Mouse (Mus musculus): Measurements from ENCODE around the gene Il1rapl2. TPM values are rescaled to one million over a fixed set of nuclear protein-coding genes. Genes with fewer than 3 reads are reported as not detected.

The Il1rapl2 gene
- polyA plus RNA-seq, 1 experiment = not detected

DNA sequence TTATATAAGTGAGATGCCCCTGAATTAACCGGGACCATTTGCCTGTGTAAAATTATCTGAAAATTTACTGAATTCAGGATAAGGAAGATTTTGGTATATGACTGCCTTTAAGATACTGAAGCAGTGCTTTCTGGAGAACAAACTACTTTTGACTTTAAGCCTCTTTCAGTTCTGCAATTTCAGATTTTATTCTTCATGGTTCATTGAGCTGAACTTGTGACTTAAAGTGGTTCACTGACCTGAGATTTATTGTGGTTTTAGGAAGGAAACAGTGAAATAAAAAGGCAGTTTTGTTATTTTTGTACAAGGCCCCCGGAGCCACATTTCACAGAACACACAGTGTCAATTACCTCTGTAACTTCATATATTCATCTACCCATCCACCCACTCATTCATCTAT lies 129.6 kb downstream of the Il1rapl2 start:
- Histone ChIP-seq H3K4me3 (ENCODE audit: control insufficient read depth, low read depth, low read length) (no peak overlapping the region), H3K36me3 (ENCODE audit: control insufficient read depth, insufficient read depth, low read length) (no peaks in the 10 kb centered on the region), H3K27ac (ENCODE audit: control insufficient read depth, insufficient read depth, low read depth, low read length) (no peak overlapping the region), H3K27me3 (ENCODE audit: control insufficient read depth, insufficient read depth, low read length) (no peaks in the 10 kb centered on the region), H3K4me1 (ENCODE audit: control insufficient read depth, insufficient read depth, low read length) (no peaks in the 10 kb centered on the region)
- TF ChIP-seq CTCF (IDR thresholded peaks at IDR 0.05; ENCODE audit: control insufficient read depth, insufficient read depth, insufficient replicate concordance, low read depth, low read length) = no peak
- no peak for TF ChIP-seq POLR2A (IDR thresholded peaks at IDR 0.05; ENCODE audit: control insufficient read depth, low read depth, low read length)

DNA sequence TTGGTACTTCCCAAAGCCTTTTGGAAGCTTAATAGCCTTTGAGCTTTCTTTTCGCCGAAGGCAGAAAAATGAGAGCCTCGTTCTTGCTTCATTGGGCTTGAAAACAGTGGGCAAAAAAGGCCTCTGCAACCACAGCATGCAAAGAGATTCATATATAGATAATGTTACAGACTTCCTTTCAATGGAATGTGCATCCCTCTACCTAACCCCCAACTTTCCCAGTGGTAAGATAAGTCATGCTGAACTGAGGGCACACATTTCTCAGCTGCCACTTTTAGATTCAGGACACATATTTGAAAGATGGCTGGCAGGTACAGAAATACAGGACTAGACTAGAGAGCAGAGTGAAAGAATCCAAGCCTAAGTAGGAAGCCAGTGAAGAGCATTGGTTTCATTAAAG lies 185.1 kb downstream of the Il1rapl2 start:
- H3K27ac ChIP-seq (ENCODE audit: control insufficient read depth, insufficient read depth, low read depth, low read length) = no peak overlapping the region

DNA sequence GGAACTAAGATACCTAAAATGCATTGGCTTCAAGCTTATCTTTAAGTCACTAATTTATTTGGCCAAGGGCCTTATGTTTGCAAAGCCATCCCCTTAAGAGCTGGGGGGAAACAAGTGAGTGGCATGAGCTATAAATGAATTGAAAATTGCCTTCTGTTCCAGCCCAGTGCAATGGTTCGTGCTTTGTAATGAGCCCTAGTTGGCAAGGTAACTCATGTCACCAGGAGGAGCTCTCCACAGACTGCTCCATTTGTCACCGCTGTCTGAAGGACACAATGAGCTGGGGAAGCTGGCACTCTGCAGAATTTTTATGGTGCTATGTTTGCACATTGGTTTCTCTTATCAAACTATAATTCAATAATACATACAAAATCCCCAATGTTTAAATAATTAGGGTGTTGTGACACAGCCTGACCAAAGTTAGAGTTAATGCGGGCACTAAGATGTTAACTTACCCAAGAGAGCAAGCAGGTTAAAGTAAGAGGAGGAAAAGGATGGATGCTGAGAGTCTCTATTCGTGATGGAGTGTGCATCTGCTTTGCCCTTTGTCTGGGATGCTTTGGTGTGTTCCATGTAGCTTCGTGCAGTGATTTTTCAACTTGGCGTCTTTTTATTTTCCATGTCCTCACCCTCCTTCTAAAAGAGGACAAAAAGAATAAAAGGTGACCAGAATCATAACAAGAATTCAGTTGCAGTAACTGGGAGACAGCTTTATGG lies 235.2 kb downstream of the Il1rapl2 start:
- no peaks in the 10 kb centered on the region for H3K4me1 ChIP-seq (ENCODE audit: control insufficient read depth, insufficient read depth, low read length)
- H3K4me3 ChIP-seq (ENCODE audit: control insufficient read depth, low read depth, low read length) = no peak overlapping the region
- no peaks in the 10 kb centered on the region for H3K27me3 ChIP-seq (ENCODE audit: control insufficient read depth, insufficient read depth, low read length)
- H3K27ac ChIP-seq (ENCODE audit: control insufficient read depth, insufficient read depth, low read depth, low read length) = no peak overlapping the region
- H3K36me3 ChIP-seq (ENCODE audit: control insufficient read depth, insufficient read depth, low read length) = no peaks in the 10 kb centered on the region
- TF ChIP-seq POLR2A (IDR thresholded peaks at IDR 0.05; ENCODE audit: control insufficient read depth, low read depth, low read length) (no peak), CTCF (IDR thresholded peaks at IDR 0.05; ENCODE audit: control insufficient read depth, insufficient read depth, insufficient replicate concordance, low read depth, low read length) (no peak)

More for the DNA sequence above, 185.1 kb downstream of the Il1rapl2 start:
- Histone ChIP-seq H3K4me1 (ENCODE audit: control insufficient read depth, insufficient read depth, low read length) (no peaks in the 10 kb centered on the region), H3K36me3 (ENCODE audit: control insufficient read depth, insufficient read depth, low read length) (no peaks in the 10 kb centered on the region), H3K4me3 (ENCODE audit: control insufficient read depth, low read depth, low read length) (no peak overlapping the region), H3K27me3 (ENCODE audit: control insufficient read depth, insufficient read depth, low read length) (no peaks in the 10 kb centered on the region)
- TF ChIP-seq POLR2A (IDR thresholded peaks at IDR 0.05; ENCODE audit: control insufficient read depth, low read depth, low read length) (no peak), CTCF (IDR thresholded peaks at IDR 0.05; ENCODE audit: control insufficient read depth, insufficient read depth, insufficient replicate concordance, low read depth, low read length) (no peak)

DNA sequence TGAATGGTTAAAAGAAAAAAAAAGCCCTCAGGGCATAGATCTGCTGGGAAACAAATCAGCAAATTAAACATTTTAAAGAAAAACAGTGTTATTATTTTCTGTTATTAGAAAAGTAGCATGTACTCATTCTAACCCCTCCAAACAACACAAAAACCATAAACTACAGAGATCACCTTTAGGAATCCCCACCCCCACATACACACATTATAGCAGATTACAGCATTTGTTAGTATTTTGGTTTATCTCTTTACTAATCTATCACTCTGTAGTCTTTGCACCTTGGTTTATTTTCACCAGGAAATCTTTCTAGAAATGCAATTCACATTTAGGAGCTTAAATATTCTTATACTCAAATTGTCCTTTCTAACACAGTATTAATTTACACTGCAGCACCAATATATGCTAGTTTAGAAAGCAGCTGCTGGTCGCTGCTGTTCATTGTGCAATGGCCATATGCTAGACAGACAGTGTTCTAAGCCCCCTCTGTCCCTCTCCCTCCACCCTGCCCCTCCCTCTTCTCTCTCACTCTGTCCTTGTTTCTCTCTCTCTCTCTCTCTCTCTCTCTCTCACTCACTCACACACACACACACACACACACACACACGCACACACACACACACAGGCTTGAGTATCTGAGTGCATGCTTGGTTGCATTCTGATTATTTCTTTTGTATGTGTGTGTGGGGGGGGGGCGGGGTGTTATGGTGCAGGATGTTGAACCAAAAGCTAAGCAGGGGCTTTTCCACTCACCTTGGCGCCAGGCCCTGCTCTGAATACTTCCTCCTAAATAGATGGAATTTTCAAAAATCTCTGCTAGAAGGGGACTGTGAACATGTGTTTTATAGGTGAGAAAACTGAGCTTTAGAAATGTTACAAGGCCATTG lies 236.1 kb downstream of the Il1rapl2 start:
- TF ChIP-seq CTCF (IDR thresholded peaks at IDR 0.05; ENCODE audit: control insufficient read depth, insufficient read depth, insufficient replicate concordance, low read depth, low read length) = no peak
- no peak for TF ChIP-seq POLR2A (IDR thresholded peaks at IDR 0.05; ENCODE audit: control insufficient read depth, low read depth, low read length)
- Histone ChIP-seq H3K36me3 (ENCODE audit: control insufficient read depth, insufficient read depth, low read length) (no peaks in the 10 kb centered on the region), H3K27ac (ENCODE audit: control insufficient read depth, insufficient read depth, low read depth, low read length) (no peak overlapping the region), H3K4me1 (ENCODE audit: control insufficient read depth, insufficient read depth, low read length) (no peaks in the 10 kb centered on the region), H3K27me3 (ENCODE audit: control insufficient read depth, insufficient read depth, low read length) (no peaks in the 10 kb centered on the region), H3K4me3 (ENCODE audit: control insufficient read depth, low read depth, low read length) (no peak overlapping the region)

- no peak overlapping the region for H3K27ac ChIP-seq (ENCODE audit: control insufficient read depth, insufficient read depth, low read depth, low read length)
- TF ChIP-seq CTCF (IDR thresholded peaks at IDR 0.05; ENCODE audit: control insufficient read depth, insufficient read depth, insufficient replicate concordance, low read depth, low read length) (no peak), POLR2A (IDR thresholded peaks at IDR 0.05; ENCODE audit: control insufficient read depth, low read depth, low read length) (no peak)
- H3K27me3 ChIP-seq (ENCODE audit: control insufficient read depth, insufficient read depth, low read length) = no peaks in the 10 kb centered on the region
- H3K4me1 ChIP-seq (ENCODE audit: control insufficient read depth, insufficient read depth, low read length) = no peaks in the 10 kb centered on the region
- no peaks in the 10 kb centered on the region for H3K36me3 ChIP-seq (ENCODE audit: control insufficient read depth, insufficient read depth, low read length)
- H3K4me3 ChIP-seq (ENCODE audit: control insufficient read depth, low read depth, low read length) = no peak overlapping the region
Measured at GRCm38 (mm10) chrX:137809526-137809925, 239.1 kb downstream of the Il1rapl2 start.

- no peak overlapping the region for H3K4me3 ChIP-seq (ENCODE audit: control insufficient read depth, low read depth, low read length)
- H3K27ac ChIP-seq (ENCODE audit: control insufficient read depth, insufficient read depth, low read depth, low read length) = no peak overlapping the region
- no peaks in the 10 kb centered on the region for H3K4me1 ChIP-seq (ENCODE audit: control insufficient read depth, insufficient read depth, low read length)
- H3K36me3 ChIP-seq (ENCODE audit: control insufficient read depth, insufficient read depth, low read length) = no peaks in the 10 kb centered on the region
- no peak for TF ChIP-seq CTCF (IDR thresholded peaks at IDR 0.05; ENCODE audit: control insufficient read depth, insufficient read depth, insufficient replicate concordance, low read depth, low read length)
- no peak for TF ChIP-seq POLR2A (IDR thresholded peaks at IDR 0.05; ENCODE audit: control insufficient read depth, low read depth, low read length)
- H3K27me3 ChIP-seq (ENCODE audit: control insufficient read depth, insufficient read depth, low read length) = no peaks in the 10 kb centered on the region
Measured at GRCm38 (mm10) chrX:137812151-137812550, 241.7 kb downstream of the Il1rapl2 start.

DNA sequence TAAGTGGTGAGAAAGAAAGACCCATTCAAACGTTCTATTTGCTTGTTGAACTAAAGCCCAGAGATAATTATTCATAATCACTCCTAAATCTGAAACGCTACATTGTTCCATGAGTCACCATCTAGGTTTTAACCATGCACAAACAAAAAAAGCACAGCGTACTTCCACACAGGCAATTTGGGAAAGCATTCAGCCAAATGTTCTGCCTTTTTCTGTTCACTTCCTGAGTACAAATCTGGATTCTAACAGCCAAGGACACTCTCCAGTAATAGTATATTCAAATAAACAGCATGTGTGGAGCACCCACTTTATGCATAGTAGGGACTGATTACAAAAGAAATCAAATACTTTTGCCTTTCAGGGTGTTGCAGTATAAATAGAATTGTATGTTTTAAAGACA lies 278.5 kb downstream of the Il1rapl2 start:
- no peak overlapping the region for H3K4me3 ChIP-seq (ENCODE audit: control insufficient read depth, low read depth, low read length)

More for the DNA sequence above, 278.5 kb downstream of the Il1rapl2 start:
- Histone ChIP-seq H3K36me3 (ENCODE audit: control insufficient read depth, insufficient read depth, low read length) (no peaks in the 10 kb centered on the region), H3K27ac (ENCODE audit: control insufficient read depth, insufficient read depth, low read depth, low read length) (no peak overlapping the region), H3K4me1 (ENCODE audit: control insufficient read depth, insufficient read depth, low read length) (no peaks in the 10 kb centered on the region), H3K27me3 (ENCODE audit: control insufficient read depth, insufficient read depth, low read length) (no peaks in the 10 kb centered on the region)
- TF ChIP-seq POLR2A (IDR thresholded peaks at IDR 0.05; ENCODE audit: control insufficient read depth, low read depth, low read length) = no peak
- no peak for TF ChIP-seq CTCF (IDR thresholded peaks at IDR 0.05; ENCODE audit: control insufficient read depth, insufficient read depth, insufficient replicate concordance, low read depth, low read length)
